Mouse (Mus musculus) layer of hippocampus, postnatal 14 days (tissue): ENCODE data around the gene Zswim9. TPM values are rescaled to one million over a fixed set of nuclear protein-coding genes. Genes with fewer than 3 reads are reported as not detected.
"Not testable (repeated sequence)": the region's sequence is repeated elsewhere in the genome, so short reads cannot be mapped to it uniquely, and the experiment has no call there.

Source experiments
- DNase-seq, 2 experiments: peaks; one replicate each; pipeline ENCODE4 v3.0.0; 2021 to 2022; ENCODE audit warnings: low spot score in 2 of 2, mixed read lengths in 1 of 2
- long read RNA-seq, 2 experiments: library from polyadenylated mRNA; stranded (forward); transcript quantifications; one replicate each; pipeline ENCODE4 v2.0.0; 2021
- total RNA-seq, 2 experiments: library from RNA; stranded (reverse); gene quantifications; 2 replicates each; pipeline ENCODE4 v1.2.3; 2021

Gene Zswim9
- total RNA-seq, result 10 to 100 TPM; 12.0 to 12.2 TPM
- long read RNA-seq, experiment 1, full-length matches to known transcripts, result 4 of 11 reads
- long read RNA-seq, experiment 1, partial matches to known transcripts, result 4 of 11 reads
- long read RNA-seq, experiment 1, other reads (novel, unspliced or antisense), result 3 of 11 reads
- long read RNA-seq, experiment 2, partial matches to known transcripts, result 3 of 9 reads
- long read RNA-seq, experiment 2, other reads (novel, unspliced or antisense), result 5 of 9 reads

GRCm38 (mm10) chr7:13278308-13278891 is at the start of gene Zswim9:
TSS of gene Zswim9 (minus strand) at chr7:13278721.
- peak; percentile 94 to 95 for DNase-seq

DNA sequence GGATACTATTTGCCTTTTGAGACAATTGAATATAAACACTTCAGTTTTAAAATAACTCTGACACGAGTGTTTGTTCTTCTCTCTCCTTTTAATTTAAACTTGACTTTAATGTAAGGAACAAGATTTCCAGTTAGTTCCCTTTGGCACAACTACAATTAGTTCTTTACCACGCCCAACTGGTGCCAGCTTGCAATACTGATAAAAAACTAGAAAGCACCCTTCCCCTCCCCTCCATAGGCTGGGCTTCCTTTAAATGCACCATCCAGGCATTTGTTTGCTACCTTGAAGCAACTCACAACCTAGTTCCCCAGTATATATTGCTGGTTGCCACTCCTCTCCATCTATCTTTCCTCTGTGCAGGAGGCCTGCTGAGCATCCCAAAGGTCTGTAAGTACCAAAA is 45.8 kb upstream of the Zswim9 start, which contains the start of gene Pla2g4c:
Gene Pla2g4c (plus strand): TSS at position 340 of the 400 bp plus-strand sequence.
- no peak for DNase-seq

- no peak for DNase-seq
These were observed 42.9 kb upstream of the Zswim9 start for GRCm38 (mm10) chr7:13321424-13321823.

- no peak for DNase-seq
These were observed 35.6 kb upstream of the Zswim9 start for GRCm38 (mm10) chr7:13314095-13314597.

- no peak for DNase-seq
These were observed 32.9 kb upstream of the Zswim9 start for GRCm38 (mm10) chr7:13311401-13311800.

GRCm38 (mm10) chr7:13310493-13311199 is 32.1 kb upstream of the Zswim9 start:
- DNase-seq, result no peak

DNA sequence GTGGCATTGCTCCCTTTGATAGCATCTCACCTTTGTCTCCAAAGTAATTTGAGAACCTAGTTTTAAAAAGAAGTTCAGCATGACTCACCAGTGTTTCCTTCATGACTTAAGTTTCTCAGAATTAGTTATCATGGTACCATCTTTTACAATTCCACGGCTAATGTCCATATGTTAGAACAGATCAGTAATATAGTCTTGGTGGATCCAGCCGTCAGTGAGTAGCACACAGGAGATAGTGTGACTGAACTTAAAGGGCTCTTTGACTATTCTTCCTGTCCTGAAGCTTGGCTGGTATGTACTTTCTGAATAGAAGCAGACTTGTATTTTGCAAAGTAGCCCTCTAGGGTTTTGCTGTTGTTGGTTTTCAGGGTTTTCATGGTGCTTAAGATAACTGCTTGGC is 30.9 kb upstream of the Zswim9 start:
- no peak for DNase-seq

- no peak for DNase-seq
These were observed 24.9 kb upstream of the Zswim9 start for GRCm38 (mm10) chr7:13303372-13303771.

- DNase-seq, result no peak
These were observed 24.3 kb upstream of the Zswim9 start for GRCm38 (mm10) chr7:13302780-13303179.

DNA sequence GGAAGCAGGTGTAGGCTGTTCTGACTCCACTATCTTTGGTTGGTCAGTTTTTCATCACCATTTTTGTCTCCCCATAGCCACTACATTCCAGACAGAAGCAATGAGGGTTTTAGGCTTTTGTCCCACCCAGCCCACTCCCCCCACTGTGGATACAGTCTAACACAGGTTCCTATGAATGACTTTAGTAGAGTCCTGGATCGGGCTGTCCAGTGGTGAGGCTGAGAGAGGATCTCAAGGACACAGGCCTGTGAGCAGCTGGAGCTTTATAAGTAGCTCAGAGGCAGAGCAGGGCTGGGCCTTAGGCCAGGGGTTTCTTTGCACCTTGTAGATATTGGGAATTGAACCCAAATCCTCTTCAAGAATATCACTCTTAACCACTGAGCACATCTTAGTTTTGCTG is 23.1 kb upstream of the Zswim9 start:
- no peak for DNase-seq

- DNase-seq, result no peak
These were observed 20.3 kb upstream of the Zswim9 start for GRCm38 (mm10) chr7:13298821-13299220.

DNA sequence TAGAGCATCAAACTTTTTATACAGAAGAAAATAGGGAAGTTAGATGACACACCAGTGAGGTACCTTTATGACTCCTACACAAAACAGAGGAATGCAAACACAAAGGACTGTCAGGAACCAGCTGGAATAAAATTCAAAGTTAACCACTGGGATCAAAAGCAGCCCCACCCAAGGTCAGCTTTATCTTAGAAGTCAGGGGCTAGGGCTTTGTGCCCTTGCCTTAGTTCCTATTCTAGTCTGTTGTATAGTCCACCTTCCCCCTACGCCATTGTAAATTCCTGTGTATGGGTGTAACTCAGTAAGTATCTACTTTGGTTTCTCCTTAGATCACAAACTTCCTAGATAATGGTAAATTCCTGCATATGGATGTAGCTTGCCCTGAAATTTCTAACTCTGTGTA is 19.1 kb upstream of the Zswim9 start:
- no peak for DNase-seq

GRCm38 (mm10) chr7:13295256-13295655 is 16.7 kb upstream of the Zswim9 start:
- no peak for DNase-seq

DNA sequence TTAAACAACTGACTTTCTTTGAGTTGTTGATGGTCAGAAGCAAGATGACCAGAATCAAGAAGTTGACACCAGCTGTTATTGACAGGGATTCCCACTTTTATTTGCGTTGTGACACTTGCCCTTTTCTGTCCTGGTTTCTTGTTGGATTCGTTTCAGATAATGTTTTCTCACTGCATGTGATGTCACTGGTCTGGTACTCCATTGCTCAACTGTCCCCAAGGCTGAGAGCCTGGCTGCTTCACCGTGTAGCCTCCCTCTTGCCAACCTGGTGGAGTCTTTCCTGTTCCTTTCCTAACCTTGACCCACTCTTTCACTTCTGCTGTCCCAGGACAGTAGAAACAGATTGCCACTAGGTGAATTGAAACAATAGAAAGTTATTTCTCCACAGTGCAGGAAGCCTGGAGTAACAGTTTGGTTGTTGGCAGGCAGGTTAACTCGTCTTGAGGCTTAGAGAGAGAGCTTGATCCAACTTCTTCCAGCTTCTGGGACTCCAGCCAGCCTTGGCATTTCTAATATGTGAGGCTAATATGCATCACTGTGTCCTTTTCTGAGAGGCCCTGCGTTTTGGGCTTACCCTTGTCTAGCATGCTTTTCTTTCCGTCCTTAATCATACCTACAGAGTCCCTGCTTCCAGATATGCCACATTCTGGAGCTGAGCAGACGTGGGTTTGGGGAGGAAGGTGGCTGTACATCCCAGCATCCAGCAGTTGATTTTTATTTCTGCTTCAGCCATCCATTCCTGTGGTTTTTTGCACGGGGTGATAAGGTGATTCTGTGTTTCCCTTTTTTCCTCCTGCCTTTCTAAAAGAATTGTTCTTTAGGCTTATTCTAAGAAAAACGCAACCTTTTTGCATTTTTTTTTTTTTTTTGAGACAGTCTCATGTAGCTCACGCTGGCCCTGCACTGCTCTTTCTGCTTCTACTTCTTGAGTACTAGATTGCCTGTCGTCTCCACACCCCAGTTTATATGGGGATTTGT is 15.6 kb upstream of the Zswim9 start:
- no peak for DNase-seq

DNA sequence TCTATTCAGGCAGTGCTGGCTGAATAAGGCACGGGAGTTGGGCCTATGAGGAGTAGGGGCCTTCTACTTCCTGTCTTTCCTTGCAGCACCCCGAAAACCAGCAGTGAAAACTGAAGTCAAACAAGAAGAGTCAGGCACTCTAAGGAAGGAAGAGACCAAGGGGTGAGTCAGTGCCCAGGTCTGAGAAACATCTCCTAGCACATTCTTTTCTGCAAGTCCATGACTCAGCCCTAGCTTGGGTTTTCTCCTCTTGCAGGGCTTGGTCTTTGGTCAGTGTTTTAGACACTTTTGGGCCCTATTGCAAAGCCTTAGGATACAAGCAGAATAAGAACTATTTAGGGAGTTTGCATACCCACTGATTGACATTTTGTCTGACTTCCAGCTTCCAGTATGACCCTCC is 12.8 kb upstream of the Zswim9 start:
- DNase-seq, result no peak

GRCm38 (mm10) chr7:13290041-13290675 is 11.6 kb upstream of the Zswim9 start:
- no peak for DNase-seq

DNA sequence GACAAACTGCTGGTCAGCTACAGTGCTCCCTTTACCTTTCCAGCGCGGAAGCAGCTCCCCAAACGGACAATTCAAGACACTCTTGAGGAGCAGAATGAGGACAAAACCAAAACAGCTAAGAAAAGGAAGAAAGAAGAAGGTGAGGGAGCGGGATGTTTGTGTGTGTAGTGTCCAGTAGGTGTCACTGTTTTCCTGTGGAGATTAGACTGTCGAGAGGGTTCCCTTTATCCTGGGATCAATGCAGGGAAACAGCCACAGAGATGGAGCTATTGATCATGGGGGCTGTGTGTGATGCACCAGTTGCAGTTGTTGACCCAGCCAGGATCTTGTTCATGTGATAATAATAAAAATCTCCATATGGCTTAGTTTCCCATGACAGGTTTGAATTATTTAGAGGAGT is 10.1 kb upstream of the Zswim9 start:
- DNase-seq, result peak in 1 of 2 experiments; percentile 17

DNA sequence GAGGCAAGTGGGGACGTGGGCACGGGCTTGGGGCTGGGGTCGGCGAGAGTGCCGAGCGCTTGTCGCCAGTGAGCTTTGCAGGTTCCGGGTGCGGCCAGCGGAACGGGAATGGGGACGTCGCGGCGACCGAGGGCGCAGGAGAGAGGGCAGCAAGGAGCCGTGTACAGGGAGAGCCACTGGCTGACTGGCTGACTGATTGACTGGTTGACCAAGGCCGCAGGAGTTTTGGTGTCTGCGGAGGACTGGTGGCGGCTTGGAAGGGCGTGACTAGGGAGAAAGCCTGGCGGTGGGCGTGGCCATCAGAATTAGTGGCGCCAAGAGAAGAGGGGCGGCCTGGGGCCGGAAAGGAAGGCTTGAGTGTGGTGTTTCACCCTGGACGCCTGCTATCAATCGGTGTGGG is 436 bp upstream of the Zswim9 start:
- DNase-seq, result not testable (repeated sequence)

DNA sequence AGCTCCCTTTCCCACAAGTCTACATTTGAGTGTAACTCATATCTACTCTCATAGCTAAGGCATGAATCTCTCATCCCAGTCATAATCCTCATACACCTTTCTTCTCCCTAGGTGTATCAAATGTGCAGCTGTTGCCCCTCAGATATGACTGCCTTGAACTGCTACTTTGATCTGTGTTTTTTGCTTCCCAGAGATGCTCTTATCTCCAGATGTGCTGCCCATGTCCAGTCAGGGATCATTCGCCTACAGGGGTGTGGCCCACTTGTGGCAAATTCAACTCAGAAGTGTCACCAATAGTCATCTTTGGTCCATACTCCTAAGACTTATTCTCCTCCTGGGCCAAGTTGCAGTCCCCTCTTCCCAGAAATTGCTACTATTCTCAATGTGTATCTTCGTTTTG is 688 bp downstream of the Zswim9 start:
- no peak for DNase-seq

- no peak for DNase-seq
These were observed 1.4 kb downstream of the Zswim9 start, which contains the start of gene Lig1 for GRCm38 (mm10) chr7:13277081-13277480. TSS of gene Lig1 (plus strand) at chr7:13277283.
